Mouse (Mus musculus): Measurements from ENCODE around the gene Chrm2.

GRCm38 (mm10) chr6:36389260-36389965 lies 1.5 kb downstream of the Chrm2 start:
- TF ChIP-seq UBTF (IDR thresholded peaks at IDR 0.05; ENCODE audit: low read depth, low read length) (no peak), CTCF (conservative IDR thresholded peaks at IDR 0.05 in 1 of 2, IDR thresholded peaks at IDR 0.05 in 1 of 2; ENCODE audit: low read depth in 2 of 2, low read length in 2 of 2) (no peak), NELFE (IDR thresholded peaks at IDR 0.05; ENCODE audit: low read depth, low read length) (no peak), MYC (IDR thresholded peaks at IDR 0.05; ENCODE audit: low read depth, low read length) (no peak), HCFC1 (IDR thresholded peaks at IDR 0.05; ENCODE audit: low read depth, low read length) (no peak), EP300 (IDR thresholded peaks at IDR 0.05; ENCODE audit: low read length) (no peak), CHD2 (IDR thresholded peaks at IDR 0.05; ENCODE audit: low read length) (no peak), POLR2A (IDR thresholded peaks at IDR 0.05; ENCODE audit: low read depth, low read length) (no peak), TCF12 (IDR thresholded peaks at IDR 0.05; ENCODE audit: low read depth, low read length) (no peak)

Measured in CH12.LX (cell line).